Mouse (Mus musculus): ENCODE data around the gene Zfp385c. TPM values are rescaled to one million over a fixed set of nuclear protein-coding genes. Genes with fewer than 3 reads are reported as not detected.

Gene Zfp385c
- polyA plus RNA-seq (2016; fragmentation: Nextera tagmentation; extraction: Ambion mirVana): 0.26 and 0.68 TPM in 2 replicates

GRCm38 (mm10) chr11:100692164-100692616 is at the start of gene Zfp385c:
Gene Zfp385c, minus strand, starts transcription at chr11:100692455.
- no peak for DNase-seq (ENCODE audit: low spot score)
- peak within 1 kb of the TSS; percentile 64; the same call in 1 of the 2 replicates for H3K27ac ChIP-seq
- H3K4me1 ChIP-seq (replicated peaks): peaks cover 21% of the 10 kb centered on the region
- no peaks in the 10 kb centered on the region for H3K9me3 ChIP-seq
- peaks cover 38% of the 10 kb centered on the region for H3K27me3 ChIP-seq (ENCODE audit: insufficient read depth, poor library complexity, severe bottlenecking)
- H3K4me3 ChIP-seq: peak within 1 kb of the TSS; percentile 48
- 2% methylated on average over 23 of the region's 23 CpGs for WGBS
- H3K36me3 ChIP-seq: no peaks in the 10 kb centered on the region

- H3K27me3 ChIP-seq (ENCODE audit: insufficient read depth, poor library complexity, severe bottlenecking): peaks cover 10% of the 10 kb centered on the region; the same call in 1 of the 2 replicates
- H3K4me1 ChIP-seq (replicated peaks): peaks cover 27% of the 10 kb centered on the region
- no peak overlapping the region for H3K27ac ChIP-seq
- WGBS: 76% methylated on average over 6 of the region's 6 CpGs
- no peaks in the 10 kb centered on the region for H3K9me3 ChIP-seq
- no peak overlapping the region for H3K4me3 ChIP-seq
- DNase-seq (ENCODE audit: low spot score): no peak
- no peaks in the 10 kb centered on the region for H3K36me3 ChIP-seq
Observed at GRCm38 (mm10) chr11:100741348-100741747, 49.1 kb upstream of the Zfp385c start.

GRCm38 (mm10) chr11:100738749-100739148 is 46.5 kb upstream of the Zfp385c start:
- H3K9me3 ChIP-seq: no peaks in the 10 kb centered on the region
- peak overlapping the region; percentile 93 for H3K27ac ChIP-seq
- WGBS: 22% methylated on average over 5 of the region's 5 CpGs

GRCm38 (mm10) chr11:100738066-100738604 is 45.9 kb upstream of the Zfp385c start, which contains the start of gene Rab5c:
Gene Rab5c, minus strand, starts transcription at chr11:100738215.
- Histone ChIP-seq H3K4me1 (replicated peaks) (peaks cover 25% of the 10 kb centered on the region), H3K27ac (peak within 1 kb of the TSS; percentile 93), H3K9me3 (no peaks in the 10 kb centered on the region), H3K27me3 (ENCODE audit: insufficient read depth, poor library complexity, severe bottlenecking) (peaks cover 4% of the 10 kb centered on the region; the same call in 1 of the 2 replicates), H3K36me3 (peaks cover 20% of the 10 kb centered on the region), H3K4me3 (peak within 1 kb of the TSS; percentile 98)
- peak; percentile 99 for DNase-seq (ENCODE audit: low spot score)
- WGBS: under 1% methylated on average over 39 of the region's 39 CpGs

More at GRCm38 (mm10) chr11:100738749-100739148, 46.5 kb upstream of the Zfp385c start:
- peak overlapping the region; percentile 98 for H3K4me3 ChIP-seq
- H3K4me1 ChIP-seq (replicated peaks): peaks cover 25% of the 10 kb centered on the region
- DNase-seq (ENCODE audit: low spot score): no peak
- peaks cover 4% of the 10 kb centered on the region; the same call in 1 of the 2 replicates for H3K27me3 ChIP-seq (ENCODE audit: insufficient read depth, poor library complexity, severe bottlenecking)
- peaks cover 14% of the 10 kb centered on the region; the same call in 1 of the 2 replicates for H3K36me3 ChIP-seq

- no peaks in the 10 kb centered on the region for H3K9me3 ChIP-seq
- H3K4me3 ChIP-seq: peak overlapping the region; percentile 98
- H3K36me3 ChIP-seq: peaks cover 29% of the 10 kb centered on the region
- peaks cover 25% of the 10 kb centered on the region for H3K4me1 ChIP-seq (replicated peaks)
- DNase-seq (ENCODE audit: low spot score): no peak
- H3K27me3 ChIP-seq (ENCODE audit: insufficient read depth, poor library complexity, severe bottlenecking): peaks cover 4% of the 10 kb centered on the region; the same call in 1 of the 2 replicates
- 2% methylated on average over 13 of the region's 13 CpGs for WGBS
- peak overlapping the region; percentile 93 for H3K27ac ChIP-seq
Observed at GRCm38 (mm10) chr11:100737105-100737733, 45.0 kb upstream of the Zfp385c start.

- 85% methylated on average over 4 of the region's 4 CpGs for WGBS
- 0 out of 2 replicates have a peak overlapping the region, but pooled peaks have one; percentile 93 for H3K27ac ChIP-seq
- no peaks in the 10 kb centered on the region for H3K9me3 ChIP-seq
- DNase-seq (ENCODE audit: low spot score): no peak
- peaks cover 25% of the 10 kb centered on the region for H3K4me1 ChIP-seq (replicated peaks)
- H3K4me3 ChIP-seq: peak overlapping the region; percentile 98
- H3K36me3 ChIP-seq: peaks cover 31% of the 10 kb centered on the region
- peaks cover 4% of the 10 kb centered on the region; the same call in 1 of the 2 replicates for H3K27me3 ChIP-seq (ENCODE audit: insufficient read depth, poor library complexity, severe bottlenecking)
Observed at GRCm38 (mm10) chr11:100736746-100737080, 44.5 kb upstream of the Zfp385c start.

- 81% methylated on average over 14 of the region's 14 CpGs for WGBS
- H3K4me1 ChIP-seq (replicated peaks): peaks cover 25% of the 10 kb centered on the region
- H3K27me3 ChIP-seq (ENCODE audit: insufficient read depth, poor library complexity, severe bottlenecking): peaks cover 4% of the 10 kb centered on the region; the same call in 1 of the 2 replicates
- peak overlapping the region; percentile 98 for H3K4me3 ChIP-seq
- no peak for DNase-seq (ENCODE audit: low spot score)
- peaks cover 33% of the 10 kb centered on the region for H3K36me3 ChIP-seq
- H3K9me3 ChIP-seq: no peaks in the 10 kb centered on the region
- no peak overlapping the region for H3K27ac ChIP-seq
Observed at GRCm38 (mm10) chr11:100735954-100736745, 43.9 kb upstream of the Zfp385c start.

GRCm38 (mm10) chr11:100735134-100735865 is 43.0 kb upstream of the Zfp385c start:
- WGBS: 92% methylated on average over 9 of the region's 9 CpGs

GRCm38 (mm10) chr11:100730477-100731205 is 38.4 kb upstream of the Zfp385c start:
- Histone ChIP-seq H3K27me3 (ENCODE audit: insufficient read depth, poor library complexity, severe bottlenecking) (no peaks in the 10 kb centered on the region), H3K4me3 (no peak overlapping the region), H3K4me1 (replicated peaks) (peaks cover under 1% of the 10 kb centered on the region), H3K27ac (no peak overlapping the region), H3K36me3 (peaks cover 53% of the 10 kb centered on the region), H3K9me3 (no peaks in the 10 kb centered on the region)
- no peak for DNase-seq (ENCODE audit: low spot score)
- 91% methylated on average over 6 of the region's 6 CpGs for WGBS

More at GRCm38 (mm10) chr11:100735134-100735865, 43.0 kb upstream of the Zfp385c start:
- no peak for DNase-seq (ENCODE audit: low spot score)
- Histone ChIP-seq H3K36me3 (peaks cover 35% of the 10 kb centered on the region), H3K27ac (no peak overlapping the region), H3K4me1 (replicated peaks) (peaks cover 25% of the 10 kb centered on the region), H3K4me3 (peak overlapping the region; percentile 98; the same call in 1 of the 2 replicates), H3K27me3 (ENCODE audit: insufficient read depth, poor library complexity, severe bottlenecking) (peaks cover 4% of the 10 kb centered on the region; the same call in 1 of the 2 replicates), H3K9me3 (no peaks in the 10 kb centered on the region)

GRCm38 (mm10) chr11:100729976-100730375 is 37.7 kb upstream of the Zfp385c start:
- 95% methylated on average over 4 of the region's 4 CpGs for WGBS
- Histone ChIP-seq H3K4me3 (no peak overlapping the region), H3K36me3 (peaks cover 48% of the 10 kb centered on the region), H3K27me3 (ENCODE audit: insufficient read depth, poor library complexity, severe bottlenecking) (no peaks in the 10 kb centered on the region), H3K27ac (no peak overlapping the region), H3K9me3 (no peaks in the 10 kb centered on the region), H3K4me1 (replicated peaks) (peaks cover 2% of the 10 kb centered on the region; the same call in 1 of the 2 replicates)
- DNase-seq (ENCODE audit: low spot score): no peak

- no peak overlapping the region for H3K27ac ChIP-seq
- H3K4me1 ChIP-seq (replicated peaks): peaks cover 8% of the 10 kb centered on the region; the same call in 1 of the 2 replicates
- peaks cover 44% of the 10 kb centered on the region for H3K36me3 ChIP-seq
- H3K27me3 ChIP-seq (ENCODE audit: insufficient read depth, poor library complexity, severe bottlenecking): no peaks in the 10 kb centered on the region
- no peaks in the 10 kb centered on the region for H3K9me3 ChIP-seq
- no peak overlapping the region for H3K4me3 ChIP-seq
- DNase-seq (ENCODE audit: low spot score): no peak
- WGBS: 89% methylated on average over 6 of the region's 6 CpGs
Observed at GRCm38 (mm10) chr11:100728601-100729000, 36.3 kb upstream of the Zfp385c start.

Data from hindbrain, embryonic 10.5 days (tissue).